In genomic region chr19:10096371-10096876, GRCm38 (mm10) we compare ENCODE assay signal across 23 mouse cellular contexts. TPM values are rescaled to one million over a fixed set of nuclear protein-coding genes. Genes with fewer than 3 reads are reported as not detected.
DNase-seq lines count a peak whose midpoint lies in the region; ATAC-seq and TF ChIP-seq lines count a peak whose summit lies in the region.
"Had no signal": no experiment of that assay in that cellular context is flagged by ENCODE, and none has a peak within 500 bp of the region (broad histone marks: within the 10 kb centered on the region; RNA-seq: fewer than 3 reads in every experiment).

No protein-coding gene starts in this region.

- no peaks in the 10 kb centered on the region for H3K9me3 ChIP-seq in hindbrain, embryonic 16.5 days (ENCODE audit: control insufficient read depth, low read length)
- H3K9me3 ChIP-seq in hindbrain, embryonic 11.5 days (ENCODE audit: control insufficient read depth, low read length): no peaks in the 10 kb centered on the region
- H3K9me3 ChIP-seq in midbrain, embryonic 15.5 days: no peaks in the 10 kb centered on the region
- H3K9me3 ChIP-seq: embryonic facial prominence, embryonic 15.5 days; stomach, embryonic 15.5 days had no signal

- H3K4me1 ChIP-seq in hindbrain, embryonic 16.5 days (ENCODE audit: control insufficient read depth, insufficient read depth, low read depth, low read length): peaks cover 56% of the 10 kb centered on the region
- peaks cover 10% of the 10 kb centered on the region for H3K4me1 ChIP-seq in hindbrain, embryonic 11.5 days (replicated peaks; ENCODE audit: control insufficient read depth, insufficient read depth, low read length)
- H3K4me1 ChIP-seq in midbrain, embryonic 15.5 days: peaks cover 62% of the 10 kb centered on the region
- H3K4me1 ChIP-seq in lung, adult 2 months (ENCODE audit: control insufficient read depth, insufficient read depth, low read length): no peaks in the 10 kb centered on the region

- no peak overlapping the region for H3K9ac ChIP-seq in hindbrain, embryonic 16.5 days (ENCODE audit: low read depth, low read length)
- no peak overlapping the region for H3K9ac ChIP-seq in hindbrain, embryonic 11.5 days (ENCODE audit: low read depth, low read length)
- H3K9ac ChIP-seq in midbrain, embryonic 15.5 days: no peak overlapping the region
- H3K9ac ChIP-seq: embryonic facial prominence, embryonic 15.5 days; liver, embryonic 14.5 days; stomach, embryonic 15.5 days had no signal

- no peak overlapping the region for H3K4me3 ChIP-seq in hindbrain, embryonic 16.5 days (ENCODE audit: low read length)
- H3K4me3 ChIP-seq in hindbrain, embryonic 11.5 days (ENCODE audit: low read depth, low read length): no peak overlapping the region
- H3K4me3 ChIP-seq in midbrain, embryonic 15.5 days: no peak overlapping the region
- H3K4me3 ChIP-seq in lung, adult 2 months (replicated peaks; ENCODE audit: extremely low read depth, low read depth, low read length): no peak overlapping the region
- H3K4me3 ChIP-seq: embryonic facial prominence, embryonic 15.5 days; left cerebral cortex, adult 2 months; stomach, embryonic 15.5 days had no signal

- H3K36me3 ChIP-seq in hindbrain, embryonic 16.5 days (ENCODE audit: control insufficient read depth, insufficient read depth, low read length): peaks cover 4% of the 10 kb centered on the region
- H3K36me3 ChIP-seq in hindbrain, embryonic 11.5 days (ENCODE audit: control insufficient read depth, insufficient read depth, low read length): peaks cover 3% of the 10 kb centered on the region
- no peaks in the 10 kb centered on the region; the same call in 1 of the 2 replicates for H3K36me3 ChIP-seq in midbrain, embryonic 15.5 days (replicated peaks)

- peak overlapping the region; percentile 77; the same call in 1 of the 2 replicates for H3K4me2 ChIP-seq in hindbrain, embryonic 16.5 days (ENCODE audit: low read length)
- H3K4me2 ChIP-seq in hindbrain, embryonic 11.5 days (replicated peaks; ENCODE audit: low read depth, low read length): no peak overlapping the region
- peak overlapping the region; percentile 78; the same call in 1 of the 2 replicates for H3K4me2 ChIP-seq in midbrain, embryonic 15.5 days
- H3K4me2 ChIP-seq: embryonic facial prominence, embryonic 15.5 days; heart, embryonic 11.5 days; stomach, embryonic 15.5 days had no signal

- peak; percentile 36 to 39 for DNase-seq in cerebellum, postnatal 10 days
- DNase-seq in cerebellum, adult 8-10 months: no peak
- no peak for DNase-seq in hindbrain, embryonic 11.5 days (ENCODE audit: low spot score)
- DNase-seq in fat pad, adult 2 months (ENCODE audit: extremely low read depth, low read depth, low spot score): peak; percentile 98
- no peak for DNase-seq in frontal cortex, postnatal 25 days (ENCODE audit: low spot score in 2 of 2)
- no peak for DNase-seq in lung, adult 2 months
- DNase-seq: adrenal gland, postnatal 25 days; cerebellum, adult 11-12 months; cerebellum, postnatal 36 days; gastrocnemius, postnatal 36 days; heart, postnatal 14 days; right cerebral cortex, postnatal 25 days; thymus, adult 18-20 months; thymus, postnatal 4 days had no signal

- no peak overlapping the region for H3K27ac ChIP-seq in hindbrain, embryonic 16.5 days (ENCODE audit: low read depth, low read length)
- H3K27ac ChIP-seq in hindbrain, embryonic 11.5 days (ENCODE audit: low read depth, low read length): no peak overlapping the region
- H3K27ac ChIP-seq in midbrain, embryonic 15.5 days: no peak overlapping the region
- H3K27ac ChIP-seq: embryonic facial prominence, embryonic 15.5 days; left cerebral cortex, adult 2 months; liver, embryonic 14.5 days; stomach, embryonic 15.5 days had no signal

- ATAC-seq in hindbrain, embryonic 16.5 days: no peak
- ATAC-seq in hindbrain, embryonic 11.5 days (ENCODE audit: low FRiP score): no peak
- ATAC-seq in midbrain, embryonic 15.5 days (replicated peaks): no peak
- ATAC-seq: CD4-positive, CD25-positive, alpha-beta regulatory T cell, adult 4 months; forebrain, embryonic 16.5 days had no signal

- 82% methylated on average over 2 of the region's 2 CpGs for WGBS in hindbrain, embryonic 16.5 days
- WGBS in hindbrain, embryonic 11.5 days: 94% methylated on average over 2 of the region's 2 CpGs
- WGBS in midbrain, embryonic 15.5 days: 82% methylated on average over 2 of the region's 2 CpGs
- whole genome bisulfite sequencing in lung, adult 2 months: 85% methylated on average over 2 of the region's 2 CpGs

- TF ChIP-seq CTCF in lung, adult 2 months (IDR thresholded peaks at IDR 0.05; ENCODE audit: insufficient read depth, low read length): no peak

- H3K27me3 ChIP-seq in hindbrain, embryonic 16.5 days (replicated peaks; ENCODE audit: control insufficient read depth, insufficient read depth, low read length): no peaks in the 10 kb centered on the region
- H3K27me3 ChIP-seq in hindbrain, embryonic 11.5 days (ENCODE audit: control insufficient read depth, insufficient read depth, low read length): no peaks in the 10 kb centered on the region
- no peaks in the 10 kb centered on the region for H3K27me3 ChIP-seq in midbrain, embryonic 15.5 days (replicated peaks)
- H3K27me3 ChIP-seq: embryonic facial prominence, embryonic 15.5 days; stomach, embryonic 15.5 days had no signal

- TF ChIP-seq POLR2A in lung, adult 2 months (IDR thresholded peaks at IDR 0.05; ENCODE audit: borderline replicate concordance, extremely low read depth, low read depth, low read length): no peak

RNA-seq across cellular contexts. Expression of gene Fads2, which starts 5.1 kb away (rescaled TPM):
- 236 and 253 TPM in 2 replicates for polyA plus RNA-seq in hindbrain, embryonic 16.5 days (2015; fragmentation: Nextera tagmentation; extraction: Ambion mirVana)
- polyA plus RNA-seq in hindbrain, embryonic 11.5 days (2014; fragmentation: Nextera tagmentation; extraction: Ambion mirVana): 62.9 and 63.9 TPM in 2 replicates
- polyA plus RNA-seq in midbrain, embryonic 15.5 days (2015; fragmentation: Nextera tagmentation; extraction: Ambion mirVana): 215 and 222 TPM in 2 replicates
- polyA plus RNA-seq in lung, adult 2 months (2012; rRNA removed): 62.3 and 87.2 TPM in 2 replicates

RNA-seq across cellular contexts. Expression of gene Fads3, which starts 55.1 kb away (rescaled TPM):
- 39.7 and 42.1 TPM in 2 replicates for polyA plus RNA-seq in hindbrain, embryonic 16.5 days (2015; fragmentation: Nextera tagmentation; extraction: Ambion mirVana)
- 5.7 and 5.8 TPM in 2 replicates for polyA plus RNA-seq in hindbrain, embryonic 11.5 days (2014; fragmentation: Nextera tagmentation; extraction: Ambion mirVana)
- polyA plus RNA-seq in midbrain, embryonic 15.5 days (2015; fragmentation: Nextera tagmentation; extraction: Ambion mirVana): 25.8 and 27.1 TPM in 2 replicates
- 283 and 341 TPM in 2 replicates for polyA plus RNA-seq in lung, adult 2 months (2012; rRNA removed)
- polyA plus RNA-seq: CD4-positive, CD25-positive, alpha-beta regulatory T cell, adult 4 months had no signal

Comparison
In these comparisons a context has a peak if more than half of its experiments do, and no peak if none do; other contexts are left out.
1. DNase-seq: peak in cerebellum, postnatal 10 days (2 of 2) and fat pad, adult 2 months (single experiment); none in cerebellum, adult 8-10 months (single experiment), hindbrain, embryonic 11.5 days (single experiment), frontal cortex, postnatal 25 days (0 of 2) and lung, adult 2 months (single experiment).